Mouse (Mus musculus) cerebellum, adult 8-10 months (tissue): Measurements from ENCODE around the gene Ifnlr1.

Experiments used
- DNase-seq: peaks from one replicate; pipeline ENCODE4 v3.0.0; 2022

The Ifnlr1 gene

DNA sequence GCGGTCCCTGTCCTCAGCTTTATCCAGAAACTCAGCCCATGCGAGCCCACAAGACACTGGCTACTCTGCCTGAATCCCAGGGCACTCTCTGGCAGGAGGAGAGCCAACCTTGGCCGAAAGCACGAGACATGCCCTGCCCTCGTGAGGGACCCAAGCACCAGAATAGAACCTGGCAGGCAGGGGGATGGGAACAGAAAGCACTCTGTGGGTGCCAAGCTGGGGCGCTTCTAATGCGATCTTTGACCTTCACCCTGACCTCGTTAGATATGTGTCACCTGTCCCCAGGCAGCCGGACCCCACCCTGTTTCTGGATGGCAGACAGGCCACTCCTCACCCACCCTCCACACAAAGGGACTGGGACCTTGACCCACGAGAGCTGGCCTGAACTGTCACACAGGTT, 59.5 kb downstream of the Ifnlr1 start:
- DNase-seq = no peak

DNA sequence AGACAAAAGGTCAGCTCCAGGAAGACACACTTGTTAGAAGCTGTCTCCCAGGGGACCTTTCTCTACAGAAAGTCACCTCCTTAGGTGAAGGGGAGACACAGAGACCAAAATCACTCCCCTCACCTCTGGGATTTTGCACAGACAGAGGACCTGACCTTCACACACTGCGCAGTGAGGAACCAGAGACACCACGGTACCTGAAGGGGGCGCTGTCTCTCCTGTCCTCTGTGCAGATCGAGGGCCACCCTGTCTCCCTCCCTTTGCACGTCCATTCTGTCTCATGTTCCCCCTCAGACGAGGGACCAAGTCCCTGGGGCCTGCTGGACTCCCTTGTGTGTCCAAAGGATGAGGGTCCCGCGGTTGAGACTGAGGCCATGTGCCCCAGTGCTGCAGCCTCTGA, 64.8 kb downstream of the Ifnlr1 start:
- DNase-seq = no peak

GRCm38 (mm10) chr4:135752106-135752778, 66.2 kb downstream of the Ifnlr1 start:
- DNase-seq = no peak

DNA sequence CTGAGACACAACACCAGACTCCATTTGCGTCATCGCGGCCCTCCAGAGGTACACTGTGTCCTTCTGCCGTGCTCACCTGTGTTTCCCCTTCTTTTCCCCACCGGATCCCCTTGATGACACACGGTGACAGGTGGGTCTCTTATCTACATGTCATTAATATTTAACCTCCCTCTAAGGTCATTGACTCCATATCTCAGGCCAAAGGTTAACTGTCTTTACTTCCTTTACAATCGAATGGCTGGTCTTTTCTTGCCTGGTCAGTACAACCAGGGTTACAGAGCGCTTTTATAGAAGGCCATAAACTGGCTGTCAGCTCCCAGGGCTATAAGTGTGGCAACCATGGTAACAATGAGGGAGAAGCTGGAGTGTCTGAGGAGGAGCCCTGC, 66.7 kb downstream of the Ifnlr1 start:
- no peak for DNase-seq
